Comparison of ENCODE assay signal across 9 mouse cellular contexts in the genomic region with DNA sequence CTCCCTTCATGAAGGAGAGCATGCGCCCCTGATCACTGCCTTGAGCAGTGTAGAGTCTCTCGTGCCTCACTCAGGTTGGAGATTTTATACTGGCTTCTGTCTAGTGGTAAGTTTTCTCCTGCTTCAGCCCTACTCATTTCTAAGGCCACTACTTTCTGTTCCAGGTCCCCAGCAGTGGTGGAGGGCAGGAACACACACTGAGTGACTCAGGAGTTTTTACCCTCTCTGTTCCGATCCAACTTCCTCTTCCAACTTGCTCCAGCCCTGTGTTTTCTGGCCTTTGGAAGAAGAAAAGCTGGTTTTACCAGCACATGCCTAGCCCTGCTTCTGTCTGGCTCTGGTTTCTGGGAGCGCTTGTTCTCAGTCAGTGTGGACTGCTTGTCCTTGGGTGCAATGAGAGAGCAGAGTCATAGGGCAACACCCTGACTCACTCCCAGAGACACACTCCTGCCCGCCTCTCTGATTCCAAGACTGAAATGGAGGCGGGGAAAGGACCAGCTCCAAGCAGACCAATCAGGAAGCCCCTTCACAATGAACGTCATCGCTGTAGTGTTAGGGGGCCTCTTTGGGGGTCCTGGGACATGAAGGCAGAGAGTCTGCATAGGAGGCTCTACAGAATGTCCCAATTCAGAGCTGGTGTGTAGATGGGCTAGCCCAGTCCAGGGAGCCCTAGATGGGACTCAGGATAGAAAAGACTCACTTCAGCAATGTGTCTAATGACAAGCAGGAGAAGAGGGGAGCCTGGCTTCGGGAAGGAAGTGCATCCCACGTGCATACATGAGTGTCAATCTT.
A peak's percentile ranks its signal among the peaks of the same experiment; 100 is the strongest.
DNase-seq lines count a peak whose midpoint lies in the region; ATAC-seq and TF ChIP-seq lines count a peak whose summit lies in the region.
"Had no signal": no experiment of that assay in that cellular context is flagged by ENCODE, and none has a peak within 500 bp of the region (broad histone marks: within the 10 kb centered on the region; RNA-seq: fewer than 3 reads in every experiment).

No protein-coding gene starts in this region.

- WGBS in forebrain, embryonic 15.5 days: 43% methylated on average over 10 of the region's 10 CpGs
- WGBS in forebrain, embryonic 16.5 days: 50% methylated on average over 10 of the region's 10 CpGs
- 48% methylated on average over 10 of the region's 10 CpGs for WGBS in limb, embryonic 12.5 days
- WGBS in stomach, embryonic 15.5 days: 43% methylated on average over 10 of the region's 10 CpGs

- DNase-seq in ES-E14 (ENCODE audit: low read depth, low spot score): no peak
- DNase-seq in fat pad, adult 2 months (ENCODE audit: extremely low read depth, low read depth, low spot score): peak; percentile 89
- no peak for DNase-seq in retina, embryonic 14.5 days (ENCODE audit: low spot score)
- DNase-seq in spleen, postnatal 14 days (ENCODE audit: low spot score in 2 of 2): no peak

- H3K4me2 ChIP-seq in forebrain, embryonic 15.5 days (replicated peaks): no peak overlapping the region
- H3K4me2 ChIP-seq in forebrain, embryonic 16.5 days (ENCODE audit: low read length): no peak overlapping the region
- H3K4me2 ChIP-seq in limb, embryonic 12.5 days: 0 out of 2 replicates have a peak overlapping the region, but pooled peaks have one; percentile 5
- H3K4me2 ChIP-seq in stomach, embryonic 15.5 days: peak overlapping the region; percentile 43

- in situ Hi-C loops in ES-E14 (cut with MboI; ENCODE audit: low sequenced_read_pairs in 2 of 2, unreplicated experiment in 2 of 2): no loop called here

- H3K36me3 ChIP-seq in forebrain, embryonic 15.5 days: no peaks in the 10 kb centered on the region
- no peaks in the 10 kb centered on the region for H3K36me3 ChIP-seq in forebrain, embryonic 16.5 days (ENCODE audit: control insufficient read depth, insufficient read depth)
- no peaks in the 10 kb centered on the region for H3K36me3 ChIP-seq in ES-E14 (ENCODE audit: control insufficient read depth, insufficient read depth, low read length, poor library complexity, severe bottlenecking)
- no peaks in the 10 kb centered on the region for H3K36me3 ChIP-seq in limb, embryonic 12.5 days
- no peaks in the 10 kb centered on the region for H3K36me3 ChIP-seq in stomach, embryonic 15.5 days

- H3K4me3 ChIP-seq in forebrain, embryonic 15.5 days: no peak overlapping the region
- H3K4me3 ChIP-seq in forebrain, embryonic 16.5 days (replicated peaks; ENCODE audit: low read length): no peak overlapping the region
- peak overlapping the region; percentile 48 to 62; a peak in 3 of 4 replicates for H3K4me3 ChIP-seq in ES-E14 (ENCODE audit: insufficient read depth in 1 of 2, low read depth in 1 of 2, low read length in 2 of 2, poor library complexity in 1 of 2, severe bottlenecking in 1 of 2)
- no peak overlapping the region for H3K4me3 ChIP-seq in limb, embryonic 12.5 days (replicated peaks)
- no peak overlapping the region for H3K4me3 ChIP-seq in stomach, embryonic 15.5 days (replicated peaks)

- no peaks in the 10 kb centered on the region for H3K27me3 ChIP-seq in forebrain, embryonic 15.5 days
- H3K27me3 ChIP-seq in forebrain, embryonic 16.5 days (replicated peaks; ENCODE audit: control insufficient read depth, insufficient read depth, low read length): no peaks in the 10 kb centered on the region
- no peaks in the 10 kb centered on the region for H3K27me3 ChIP-seq in limb, embryonic 12.5 days
- H3K27me3 ChIP-seq in stomach, embryonic 15.5 days (replicated peaks): no peaks in the 10 kb centered on the region
- H3K27me3 ChIP-seq: Patski had no signal

- peak; percentile 6; the same call in 1 of the 2 replicates for ATAC-seq in forebrain, embryonic 15.5 days (replicated peaks)
- no peak for ATAC-seq in forebrain, embryonic 16.5 days
- ATAC-seq in limb, embryonic 12.5 days (ENCODE audit: insufficient number of reproducible peaks, insufficient read depth, low FRiP score, low TSS enrichment, low read depth): no peak
- ATAC-seq in stomach, embryonic 15.5 days (ENCODE audit: insufficient read depth, low FRiP score, low read depth): peak; percentile 83
- ATAC-seq: Patski had no signal

- H3K27ac ChIP-seq in forebrain, embryonic 15.5 days (replicated peaks): no peak overlapping the region
- no peak overlapping the region for H3K27ac ChIP-seq in forebrain, embryonic 16.5 days (ENCODE audit: low read length)
- H3K27ac ChIP-seq in ES-E14 (ENCODE audit: insufficient read depth, low read depth, low read length, poor library complexity, severe bottlenecking): peak overlapping the region; percentile 83
- H3K27ac ChIP-seq in limb, embryonic 12.5 days: peak overlapping the region; percentile 54
- peak overlapping the region; percentile 93 for H3K27ac ChIP-seq in stomach, embryonic 15.5 days

- no peaks in the 10 kb centered on the region for H3K9me3 ChIP-seq in forebrain, embryonic 15.5 days
- H3K9me3 ChIP-seq in forebrain, embryonic 16.5 days (ENCODE audit: control insufficient read depth, low read length): no peaks in the 10 kb centered on the region
- H3K9me3 ChIP-seq in ES-E14 (ENCODE audit: control insufficient read depth, insufficient read depth, low read depth, low read length): no peaks in the 10 kb centered on the region
- H3K9me3 ChIP-seq in limb, embryonic 12.5 days: no peaks in the 10 kb centered on the region
- H3K9me3 ChIP-seq in stomach, embryonic 15.5 days: no peaks in the 10 kb centered on the region

- no peak overlapping the region for H3K9ac ChIP-seq in forebrain, embryonic 15.5 days (replicated peaks)
- H3K9ac ChIP-seq in forebrain, embryonic 16.5 days (replicated peaks; ENCODE audit: low read depth, low read length): no peak overlapping the region
- H3K9ac ChIP-seq in ES-E14 (ENCODE audit: insufficient read depth, low read depth, low read length, poor library complexity, severe bottlenecking): peak overlapping the region; percentile 62
- H3K9ac ChIP-seq in limb, embryonic 12.5 days (replicated peaks): no peak overlapping the region
- H3K9ac ChIP-seq in stomach, embryonic 15.5 days: no peak overlapping the region

- peaks cover 38% of the 10 kb centered on the region for H3K4me1 ChIP-seq in forebrain, embryonic 15.5 days
- peaks cover 25% of the 10 kb centered on the region for H3K4me1 ChIP-seq in forebrain, embryonic 16.5 days (replicated peaks; ENCODE audit: control insufficient read depth, insufficient read depth, low read length)
- H3K4me1 ChIP-seq in ES-E14 (ENCODE audit: control insufficient read depth in 2 of 2, insufficient read depth in 2 of 2, low read length in 2 of 2, poor library complexity in 1 of 2): peaks cover 10 to 27% of the 10 kb centered on the region in 2 experiments
- peaks cover 64% of the 10 kb centered on the region for H3K4me1 ChIP-seq in limb, embryonic 12.5 days (replicated peaks)
- H3K4me1 ChIP-seq in stomach, embryonic 15.5 days: peaks cover 34% of the 10 kb centered on the region

TF ChIP-seq in ES-E14, 5 proteins besides CTCF, POLR2A, EP300 and RAD21:
- TF ChIP-seq CHD2 (IDR thresholded peaks at IDR 0.05; ENCODE audit: low read depth, low read length): no peak
- TF ChIP-seq HCFC1 (IDR thresholded peaks at IDR 0.05; ENCODE audit: borderline replicate concordance, insufficient read depth, low read length): no peak
- TF ChIP-seq ZC3H11A (IDR thresholded peaks at IDR 0.05; ENCODE audit: borderline replicate concordance, low read depth, low read length): no peak

Comparison
In these comparisons a context has a peak if more than half of its experiments do, and no peak if none do; other contexts are left out.
1. ATAC-seq: peak in forebrain, embryonic 15.5 days (single experiment) and stomach, embryonic 15.5 days (single experiment); none in forebrain, embryonic 16.5 days (single experiment) and limb, embryonic 12.5 days (single experiment).
2. H3K27ac ChIP-seq: peak in ES-E14 (single experiment), limb, embryonic 12.5 days (single experiment) and stomach, embryonic 15.5 days (single experiment); none in forebrain, embryonic 15.5 days (single experiment) and forebrain, embryonic 16.5 days (single experiment).
3. H3K4me2 ChIP-seq: peak in limb, embryonic 12.5 days (single experiment) and stomach, embryonic 15.5 days (single experiment); none in forebrain, embryonic 15.5 days (single experiment) and forebrain, embryonic 16.5 days (single experiment).
4. H3K4me3 ChIP-seq: peak in ES-E14 (2 of 2); none in forebrain, embryonic 15.5 days (single experiment), forebrain, embryonic 16.5 days (single experiment), limb, embryonic 12.5 days (single experiment) and stomach, embryonic 15.5 days (single experiment).